Mouse (Mus musculus) embryonic fibroblast, embryonic 13.5 days (primary cell): ENCODE measurements around the gene Acbd3. TPM values are rescaled to one million over a fixed set of nuclear protein-coding genes. Genes with fewer than 3 reads are reported as not detected.

ENCODE experiments used
- H3K27ac ChIP-seq: 2 replicates; pipeline ENCODE4 v1.5.1; 2012; ENCODE audit warnings: low read length, control low read depth, inconsistent platforms; ENCODE audit not compliant: insufficient read depth
- H3K4me1 ChIP-seq: 2 replicates; pipeline ENCODE4 v1.6.1; 2011; ENCODE audit warnings: low read length; ENCODE audit not compliant: control insufficient read depth, insufficient read depth
- H3K4me3 ChIP-seq: 2 replicates; pipeline ENCODE4 v1.5.1; 2011; ENCODE audit warnings: mild to moderate bottlenecking, control low read depth, low read length; ENCODE audit not compliant: insufficient read depth
- CTCF ChIP-seq: IDR thresholded peaks from 2 replicates; pipeline ENCODE4 v1.5.1; 2011; ENCODE audit warnings: mild to moderate bottlenecking, control low read depth, low read length, moderate library complexity, borderline replicate concordance; ENCODE audit not compliant: insufficient read depth
- POLR2A ChIP-seq: IDR thresholded peaks from 2 replicates; pipeline ENCODE4 v1.6.1; 2011; ENCODE audit warnings: low read depth, mild to moderate bottlenecking, control low read depth, low read length, moderate library complexity
- polyA plus RNA-seq: library from polyadenylated mRNA; stranded (reverse); fragments of >200 nt; gene quantifications from 2 replicates; pipeline ENCODE4 v1.2.4, GENCODE M21; 2011; ENCODE audit warnings: low read depth; ENCODE audit not compliant: missing spikeins, insufficient read length

Acbd3 gene
- polyA plus RNA-seq: 66.3 and 69.4 TPM in 2 replicates

DNA sequence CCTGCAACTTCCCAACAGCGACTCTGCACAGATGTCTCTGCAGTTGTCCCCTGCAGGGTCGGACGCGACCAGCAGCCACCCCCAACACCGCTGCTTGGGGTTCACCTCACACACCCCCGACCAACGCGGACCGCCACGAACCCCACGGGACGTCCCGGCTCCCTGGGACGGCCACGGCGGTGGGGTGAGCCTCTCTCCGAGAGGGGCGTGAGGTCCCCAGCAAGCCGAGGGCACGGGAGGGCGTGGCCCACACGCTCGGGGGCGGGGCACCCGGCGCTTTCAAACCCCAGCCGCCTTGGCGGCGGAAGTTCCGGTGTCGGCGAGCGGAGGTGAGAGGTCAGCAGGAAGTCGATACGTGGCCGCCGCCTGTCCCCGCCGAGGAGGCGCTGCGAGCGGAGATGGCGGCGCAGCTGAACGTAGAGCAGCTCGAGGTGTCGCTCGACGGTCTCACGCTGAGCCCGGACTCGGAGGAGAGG lies at the start of gene Acbd3:
Gene Acbd3, plus strand, starts transcription at position 340 of the 476 bp plus-strand sequence.
- H3K4me1 ChIP-seq: peaks cover 2% of the 10 kb centered on the region; the same call in 1 of the 2 replicates
- TF ChIP-seq POLR2A (peak; percentile 92), CTCF (no peak)
- H3K4me3 ChIP-seq: peak within 1 kb of the TSS; percentile 98
- peak within 1 kb of the TSS; percentile 67 for H3K27ac ChIP-seq

GRCm38 (mm10) chr1:180691284-180691683 lies 34.6 kb upstream of the Acbd3 start:
- Histone ChIP-seq H3K4me3 (no peak overlapping the region), H3K4me1 (no peaks in the 10 kb centered on the region), H3K27ac (no peak overlapping the region)
- TF ChIP-seq CTCF (no peak), POLR2A (no peak)

DNA sequence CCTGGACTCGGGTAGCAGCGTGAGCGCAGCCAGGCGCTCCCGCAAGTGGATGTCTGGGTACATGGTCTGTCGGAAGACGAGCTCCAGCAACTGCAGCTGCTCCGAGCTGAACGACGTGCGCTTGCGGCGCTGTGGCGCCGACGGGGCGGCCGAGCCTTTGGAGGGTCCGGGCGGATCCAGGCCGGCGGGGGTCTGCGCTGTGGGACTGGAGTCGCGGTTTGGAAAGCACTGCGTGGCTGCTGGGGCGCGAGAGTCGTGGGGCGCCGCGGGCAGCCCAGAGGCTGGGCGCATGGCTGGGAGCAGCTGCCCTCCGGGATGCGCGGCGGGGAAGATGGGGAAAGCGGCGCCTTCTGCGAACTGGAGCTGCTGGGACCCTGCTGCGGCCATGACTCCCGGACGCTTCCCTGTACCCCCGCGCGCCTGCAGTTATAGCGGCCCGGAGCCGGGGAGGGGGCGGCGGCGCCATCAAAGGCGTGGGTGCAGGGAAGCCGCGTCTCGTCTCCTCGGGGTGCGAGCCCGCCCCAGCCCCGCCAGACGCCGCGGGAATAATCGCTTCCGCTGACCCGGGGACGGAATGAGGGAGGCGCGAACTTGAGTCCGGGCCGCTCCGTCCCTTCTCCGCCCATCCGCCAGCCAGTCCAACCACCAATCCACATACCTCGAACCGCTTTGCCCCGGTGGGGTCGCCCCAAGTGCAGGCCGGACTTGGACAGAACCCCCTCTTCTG lies 29.1 kb upstream of the Acbd3 start, which contains the start of gene Mixl1:
Gene Mixl1, minus strand, starts transcription at position 409 of the 727 bp plus-strand sequence.
- TF ChIP-seq POLR2A (no peak), CTCF (no peak)
- Histone ChIP-seq H3K4me3 (peak within 1 kb of the TSS; percentile 16; the same call in 1 of the 2 replicates), H3K27ac (no peak within 1 kb of the TSS), H3K4me1 (no peaks in the 10 kb centered on the region)

GRCm38 (mm10) chr1:180698063-180698462 lies 27.8 kb upstream of the Acbd3 start:
- Histone ChIP-seq H3K4me3 (no peak overlapping the region), H3K27ac (no peak overlapping the region), H3K4me1 (no peaks in the 10 kb centered on the region)
- no peak for TF ChIP-seq CTCF
- no peak for TF ChIP-seq POLR2A

- Histone ChIP-seq H3K4me1 (peaks cover 4% of the 10 kb centered on the region; the same call in 1 of the 2 replicates), H3K27ac (no peak overlapping the region), H3K4me3 (peak overlapping the region; percentile 35)
- no peak for TF ChIP-seq CTCF
- no peak for TF ChIP-seq POLR2A
These were observed 22.4 kb upstream of the Acbd3 start for GRCm38 (mm10) chr1:180703400-180703799.

- Histone ChIP-seq H3K4me3 (no peak overlapping the region), H3K27ac (no peak overlapping the region)
These were observed 18.5 kb upstream of the Acbd3 start for GRCm38 (mm10) chr1:180707368-180707767.

DNA sequence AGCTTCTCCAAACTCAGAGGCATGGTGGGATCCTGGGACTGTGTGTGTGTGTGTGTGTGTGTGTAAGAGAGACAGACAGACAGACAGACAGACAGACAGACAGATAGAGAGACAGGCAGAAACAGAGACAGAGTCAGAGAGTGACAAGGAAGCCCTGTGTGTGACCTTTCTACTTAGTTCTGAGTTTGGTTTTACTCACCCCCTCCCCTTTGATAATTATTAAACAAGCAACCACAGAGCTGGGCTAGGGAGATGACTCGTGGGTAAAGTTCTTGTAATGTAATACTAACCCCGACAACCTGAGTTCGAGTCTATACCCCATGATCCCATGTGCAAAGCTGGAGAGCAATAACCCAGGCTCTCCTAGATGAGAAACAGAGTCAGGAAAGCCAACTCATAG lies 18.0 kb upstream of the Acbd3 start:
- Histone ChIP-seq H3K4me1 (peaks cover 4% of the 10 kb centered on the region; the same call in 1 of the 2 replicates), H3K27ac (no peak overlapping the region), H3K4me3 (no peak overlapping the region)
- TF ChIP-seq CTCF (no peak), POLR2A (no peak)

More at GRCm38 (mm10) chr1:180707368-180707767, 18.5 kb upstream of the Acbd3 start:
- TF ChIP-seq CTCF (no peak), POLR2A (no peak)
- H3K4me1 ChIP-seq: peaks cover 4% of the 10 kb centered on the region; the same call in 1 of the 2 replicates

GRCm38 (mm10) chr1:180708935-180709776 lies 16.7 kb upstream of the Acbd3 start:
- Histone ChIP-seq H3K4me3 (no peak overlapping the region), H3K27ac (no peak overlapping the region), H3K4me1 (peaks cover 2% of the 10 kb centered on the region; the same call in 1 of the 2 replicates)
- TF ChIP-seq CTCF (no peak), POLR2A (no peak)

GRCm38 (mm10) chr1:180718756-180719155 lies 7.1 kb upstream of the Acbd3 start:
- Histone ChIP-seq H3K27ac (no peak overlapping the region), H3K4me3 (no peak overlapping the region)
- TF ChIP-seq POLR2A (no peak), CTCF (no peak)

More at GRCm38 (mm10) chr1:180718756-180719155, 7.1 kb upstream of the Acbd3 start:
- no peaks in the 10 kb centered on the region for H3K4me1 ChIP-seq
